Mouse (Mus musculus): ENCODE results near the gene Fkbp11. TPM values are rescaled to one million over a fixed set of nuclear protein-coding genes. Genes with fewer than 3 reads are reported as not detected.
"Not testable (repeated sequence)": the region's sequence is repeated elsewhere in the genome, so short reads cannot be mapped to it uniquely, and the experiment has no call there.

The Fkbp11 gene
- polyA plus RNA-seq, 1 experiment from 2014 or later: 24.3 TPM

GRCm38 (mm10) chr15:98747296-98747695, 19.3 kb upstream of the Fkbp11 start:
- Histone ChIP-seq H3K36me3 (ENCODE audit: control insufficient read depth, insufficient read depth, low read length) (peaks cover under 1% of the 10 kb centered on the region), H3K4me2 (ENCODE audit: low read depth, severe bottlenecking) (no peak overlapping the region), H3K4me1 (ENCODE audit: control insufficient read depth, insufficient read depth, low read length) (no peaks in the 10 kb centered on the region), H3K27me3 (ENCODE audit: control insufficient read depth, insufficient read depth, low read length) (no peaks in the 10 kb centered on the region), H3K27ac (replicated peaks; ENCODE audit: low read depth, low read length) (no peak overlapping the region), H3K9me3 (ENCODE audit: control insufficient read depth, low read length) (no peaks in the 10 kb centered on the region; the same call in 1 of the 2 replicates), H3K4me3 (ENCODE audit: low read depth, low read length) (no peak overlapping the region), H3K9ac (ENCODE audit: low read length) (no peak overlapping the region)
- ATAC-seq (ENCODE audit: insufficient number of reproducible peaks, low FRiP score, low TSS enrichment, low read depth): no peak
- WGBS: 83% methylated on average over 6 of the region's 6 CpGs
- DNase-seq (ENCODE audit: low spot score): no peak

GRCm38 (mm10) chr15:98746344-98746965, 18.5 kb upstream of the Fkbp11 start:
- Histone ChIP-seq H3K27me3 (ENCODE audit: control insufficient read depth, insufficient read depth, low read length) (no peaks in the 10 kb centered on the region), H3K9me3 (ENCODE audit: control insufficient read depth, low read length) (no peaks in the 10 kb centered on the region; the same call in 1 of the 2 replicates), H3K9ac (ENCODE audit: low read length) (no peak overlapping the region), H3K36me3 (ENCODE audit: control insufficient read depth, insufficient read depth, low read length) (peaks cover 3% of the 10 kb centered on the region), H3K4me3 (ENCODE audit: low read depth, low read length) (no peak overlapping the region), H3K4me1 (ENCODE audit: control insufficient read depth, insufficient read depth, low read length) (no peaks in the 10 kb centered on the region), H3K27ac (replicated peaks; ENCODE audit: low read depth, low read length) (no peak overlapping the region), H3K4me2 (ENCODE audit: low read depth, severe bottlenecking) (no peak overlapping the region)
- no peak for DNase-seq (ENCODE audit: low spot score)
- WGBS: 91% methylated on average over 10 of the region's 10 CpGs
- ATAC-seq (ENCODE audit: insufficient number of reproducible peaks, low FRiP score, low TSS enrichment, low read depth): no peak

DNA sequence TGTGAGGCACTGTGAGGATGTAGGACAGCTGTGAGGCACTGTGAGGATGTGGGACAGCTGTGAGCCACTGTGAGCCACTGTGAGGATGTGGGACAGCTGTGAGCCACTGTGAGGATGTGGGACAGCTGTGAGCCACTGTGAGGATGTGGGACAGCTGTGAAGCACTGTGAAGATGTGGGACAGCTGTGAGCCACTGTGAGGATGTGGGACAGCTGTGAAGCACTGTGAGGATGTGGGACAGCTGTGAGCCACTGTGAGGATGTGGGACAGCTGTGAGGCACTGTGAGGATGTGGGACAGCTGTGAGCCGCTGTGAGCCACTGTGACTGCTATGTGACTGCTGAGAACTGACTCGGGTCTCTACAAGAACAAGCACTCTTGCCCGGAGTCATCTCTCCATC, 15.9 kb upstream of the Fkbp11 start:
- peaks cover 15% of the 10 kb centered on the region for H3K36me3 ChIP-seq (ENCODE audit: control insufficient read depth, insufficient read depth, low read length)
- DNase-seq (ENCODE audit: low spot score); H3K4me3 ChIP-seq (ENCODE audit: low read depth, low read length); H3K9ac ChIP-seq (ENCODE audit: low read length); ATAC-seq (ENCODE audit: insufficient number of reproducible peaks, low FRiP score, low TSS enrichment, low read depth); H3K27me3 ChIP-seq (ENCODE audit: control insufficient read depth, insufficient read depth, low read length); H3K27ac ChIP-seq (replicated peaks; ENCODE audit: low read depth, low read length); H3K4me1 ChIP-seq (ENCODE audit: control insufficient read depth, insufficient read depth, low read length); H3K9me3 ChIP-seq (ENCODE audit: control insufficient read depth, low read length); H3K4me2 ChIP-seq (ENCODE audit: low read depth, severe bottlenecking): not testable (repeated sequence)
- WGBS: 93% methylated on average over 3 of the region's 3 CpGs

GRCm38 (mm10) chr15:98742766-98743428, 14.9 kb upstream of the Fkbp11 start:
- H3K27ac ChIP-seq (replicated peaks; ENCODE audit: low read depth, low read length): no peak overlapping the region; the same call in 1 of the 2 replicates
- no peaks in the 10 kb centered on the region for H3K4me1 ChIP-seq (ENCODE audit: control insufficient read depth, insufficient read depth, low read length)
- DNase-seq (ENCODE audit: low spot score) (no peak), ATAC-seq (ENCODE audit: insufficient number of reproducible peaks, low FRiP score, low TSS enrichment, low read depth) (no peak)
- H3K36me3 ChIP-seq (ENCODE audit: control insufficient read depth, insufficient read depth, low read length): peaks cover 16% of the 10 kb centered on the region
- H3K27me3 ChIP-seq (ENCODE audit: control insufficient read depth, insufficient read depth, low read length): no peaks in the 10 kb centered on the region
- H3K4me2 ChIP-seq (ENCODE audit: low read depth, severe bottlenecking): no peak overlapping the region
- H3K9me3 ChIP-seq (ENCODE audit: control insufficient read depth, low read length): no peaks in the 10 kb centered on the region; the same call in 1 of the 2 replicates
- H3K9ac ChIP-seq (ENCODE audit: low read length): no peak overlapping the region
- WGBS: 84% methylated on average over 8 of the region's 8 CpGs
- H3K4me3 ChIP-seq (ENCODE audit: low read depth, low read length): no peak overlapping the region

GRCm38 (mm10) chr15:98740219-98740618, 12.2 kb upstream of the Fkbp11 start:
- no peak overlapping the region for H3K27ac ChIP-seq (replicated peaks; ENCODE audit: low read depth, low read length)
- no peak for DNase-seq (ENCODE audit: low spot score)
- no peak overlapping the region for H3K9ac ChIP-seq (ENCODE audit: low read length)
- ATAC-seq (ENCODE audit: insufficient number of reproducible peaks, low FRiP score, low TSS enrichment, low read depth): no peak
- H3K4me3 ChIP-seq (ENCODE audit: low read depth, low read length): no peak overlapping the region
- H3K4me2 ChIP-seq (ENCODE audit: low read depth, severe bottlenecking): no peak overlapping the region
- no peaks in the 10 kb centered on the region for H3K27me3 ChIP-seq (ENCODE audit: control insufficient read depth, insufficient read depth, low read length)
- H3K4me1 ChIP-seq (ENCODE audit: control insufficient read depth, insufficient read depth, low read length): no peaks in the 10 kb centered on the region
- peaks cover 21% of the 10 kb centered on the region for H3K36me3 ChIP-seq (ENCODE audit: control insufficient read depth, insufficient read depth, low read length)
- WGBS: 88% methylated on average over 8 of the region's 8 CpGs
- no peaks in the 10 kb centered on the region; the same call in 1 of the 2 replicates for H3K9me3 ChIP-seq (ENCODE audit: control insufficient read depth, low read length)

- Histone ChIP-seq H3K27me3 (ENCODE audit: control insufficient read depth, insufficient read depth, low read length) (no peaks in the 10 kb centered on the region), H3K4me3 (ENCODE audit: low read depth, low read length) (no peak overlapping the region), H3K9me3 (ENCODE audit: control insufficient read depth, low read length) (no peaks in the 10 kb centered on the region; the same call in 1 of the 2 replicates), H3K4me2 (ENCODE audit: low read depth, severe bottlenecking) (no peak overlapping the region), H3K4me1 (ENCODE audit: control insufficient read depth, insufficient read depth, low read length) (no peaks in the 10 kb centered on the region), H3K27ac (replicated peaks; ENCODE audit: low read depth, low read length) (no peak overlapping the region), H3K36me3 (ENCODE audit: control insufficient read depth, insufficient read depth, low read length) (peaks cover 21% of the 10 kb centered on the region), H3K9ac (ENCODE audit: low read length) (no peak overlapping the region)
- ATAC-seq (ENCODE audit: insufficient number of reproducible peaks, low FRiP score, low TSS enrichment, low read depth): no peak
- DNase-seq (ENCODE audit: low spot score): no peak
- WGBS: 68% methylated on average over 4 of the region's 4 CpGs
These were observed 10.8 kb upstream of the Fkbp11 start for GRCm38 (mm10) chr15:98738796-98739195.

- no peak overlapping the region for H3K9ac ChIP-seq (ENCODE audit: low read length)
- no peak overlapping the region for H3K27ac ChIP-seq (replicated peaks; ENCODE audit: low read depth, low read length)
- no peak overlapping the region for H3K4me3 ChIP-seq (ENCODE audit: low read depth, low read length)
- no peaks in the 10 kb centered on the region; the same call in 1 of the 2 replicates for H3K9me3 ChIP-seq (ENCODE audit: control insufficient read depth, low read length)
- no peaks in the 10 kb centered on the region for H3K27me3 ChIP-seq (ENCODE audit: control insufficient read depth, insufficient read depth, low read length)
- H3K4me1 ChIP-seq (ENCODE audit: control insufficient read depth, insufficient read depth, low read length): no peaks in the 10 kb centered on the region
- peaks cover 21% of the 10 kb centered on the region for H3K36me3 ChIP-seq (ENCODE audit: control insufficient read depth, insufficient read depth, low read length)
- ATAC-seq (ENCODE audit: insufficient number of reproducible peaks, low FRiP score, low TSS enrichment, low read depth) (no peak), DNase-seq (ENCODE audit: low spot score) (no peak)
- H3K4me2 ChIP-seq (ENCODE audit: low read depth, severe bottlenecking): no peak overlapping the region
These were observed 9.9 kb upstream of the Fkbp11 start for GRCm38 (mm10) chr15:98737881-98738280.

- ATAC-seq (ENCODE audit: insufficient number of reproducible peaks, low FRiP score, low TSS enrichment, low read depth) (no peak), DNase-seq (ENCODE audit: low spot score) (no peak)
- H3K9ac ChIP-seq (ENCODE audit: low read length): no peak overlapping the region
- WGBS: 90% methylated on average over 10 of the region's 10 CpGs
- no peaks in the 10 kb centered on the region for H3K9me3 ChIP-seq (ENCODE audit: control insufficient read depth, low read length)
- no peak overlapping the region for H3K4me3 ChIP-seq (ENCODE audit: low read depth, low read length)
- H3K36me3 ChIP-seq (ENCODE audit: control insufficient read depth, insufficient read depth, low read length): peaks cover 18% of the 10 kb centered on the region
- no peaks in the 10 kb centered on the region for H3K4me1 ChIP-seq (ENCODE audit: control insufficient read depth, insufficient read depth, low read length)
- H3K27me3 ChIP-seq (ENCODE audit: control insufficient read depth, insufficient read depth, low read length): no peaks in the 10 kb centered on the region
- H3K27ac ChIP-seq (replicated peaks; ENCODE audit: low read depth, low read length): no peak overlapping the region
- no peak overlapping the region for H3K4me2 ChIP-seq (ENCODE audit: low read depth, severe bottlenecking)
These were observed 8.5 kb upstream of the Fkbp11 start for GRCm38 (mm10) chr15:98736521-98736920.

Measured in limb, embryonic 11.5 days (tissue).